Mouse (Mus musculus) thymus, adult 2 months (tissue): Measurements from ENCODE around the gene Hectd1.

Experiments
- CTCF ChIP-seq: fragments of 200-500 bp; IDR thresholded peaks from 2 replicates; pipeline ENCODE4 v1.5.1; 2012; ENCODE audit warnings: mild to moderate bottlenecking, control low read depth, low read length, moderate library complexity, borderline replicate concordance; ENCODE audit not compliant: control insufficient read depth, poor library complexity, insufficient read depth; ENCODE audit errors: extremely low read depth
- POLR2A ChIP-seq: fragments of 200-500 bp; IDR thresholded peaks from 2 replicates; pipeline ENCODE4 v1.6.1; 2012; ENCODE audit warnings: mild to moderate bottlenecking, low read length, control low read depth, moderate library complexity; ENCODE audit not compliant: control insufficient read depth, poor library complexity, insufficient read depth; ENCODE audit errors: extremely low read depth

GRCm38 (mm10) chr12:51741690-51742089, 87.6 kb downstream of the Hectd1 start:
- no peak for TF ChIP-seq POLR2A
- no peak for TF ChIP-seq CTCF
